Mouse (Mus musculus) heart, adult 2 months (tissue): ENCODE measurements at regions not wholly inside any gene's neighbourhood (a gene's known extent, or its start where the extent isn't known, plus 50 kb on each side); places are given as distances from the start of the nearest gene placed in this dataset.

Experiments used
- DNase-seq, 2 experiments: peaks; one replicate each; pipeline ENCODE4 v3.0.0; 2021
- H3K27ac ChIP-seq: fragments of 200-600 bp; 2 replicates; pipeline ENCODE4 v1.8.1; 2022
- H3K27me3 ChIP-seq: fragments of 200-500 bp; 2 replicates; pipeline ENCODE4 v1.6.1; 2012; ENCODE audit warnings: mild to moderate bottlenecking, low read length, inconsistent platforms, mixed read lengths; ENCODE audit not compliant: control insufficient read depth, insufficient read depth
- H3K36me3 ChIP-seq: fragments of 200-500 bp; 2 replicates; pipeline ENCODE4 v1.6.1; 2012; ENCODE audit warnings: low read length, inconsistent platforms; ENCODE audit not compliant: control insufficient read depth, insufficient read depth
- H3K4me1 ChIP-seq: fragments of 200-500 bp; 2 replicates; pipeline ENCODE4 v1.6.1; 2011; ENCODE audit warnings: low read length; ENCODE audit not compliant: control insufficient read depth, insufficient read depth
- H3K4me3 ChIP-seq: fragments of 200-600 bp; 2 replicates; pipeline ENCODE4 v1.8.1; 2022
- H3K79me2 ChIP-seq: fragments of 200-500 bp; replicated peaks from 2 replicates; pipeline ENCODE4 v1.6.1; 2012; ENCODE audit warnings: mild to moderate bottlenecking, inconsistent platforms, low read length, moderate library complexity, mixed read lengths; ENCODE audit not compliant: control insufficient read depth, insufficient read depth
- H3K9ac ChIP-seq: fragments of 200-500 bp; 2 replicates; pipeline ENCODE4 v1.6.1; 2012; ENCODE audit warnings: low read depth, mild to moderate bottlenecking, control low read depth, inconsistent platforms, low read length, mixed read lengths
- CTCF ChIP-seq: fragments of 200-600 bp; IDR thresholded peaks from 2 replicates; pipeline ENCODE4 v1.8.1; 2022; ENCODE audit warnings: antibody characterized with exemption, mild to moderate bottlenecking, moderate library complexity
- EP300 ChIP-seq: fragments of 200-500 bp; IDR thresholded peaks from 2 replicates; pipeline ENCODE4 v1.6.1; 2011; ENCODE audit warnings: low read depth, low read length, control low read depth; ENCODE audit not compliant: insufficient read depth
- POLR2A ChIP-seq: fragments of 200-500 bp; IDR thresholded peaks from 2 replicates; pipeline ENCODE4 v1.6.1; 2011; ENCODE audit warnings: mild to moderate bottlenecking, low read depth, low read length, control low read depth; ENCODE audit not compliant: insufficient read depth
- WGBS: fragments of 180-500 bp; shearing (Covaris S2); methylation state at CpG from one replicate; pipeline ENCODE4 v1.1.7; 2018; 5-methylcytosine and 5-hydroxymethylcytosine counted together
- intact Hi-C: fragments of 180-260 bp; cut with DNase I; formaldehyde crosslinking; loops from one replicate; pipeline ENCODE4 v1.15.1; 2025

DNA sequence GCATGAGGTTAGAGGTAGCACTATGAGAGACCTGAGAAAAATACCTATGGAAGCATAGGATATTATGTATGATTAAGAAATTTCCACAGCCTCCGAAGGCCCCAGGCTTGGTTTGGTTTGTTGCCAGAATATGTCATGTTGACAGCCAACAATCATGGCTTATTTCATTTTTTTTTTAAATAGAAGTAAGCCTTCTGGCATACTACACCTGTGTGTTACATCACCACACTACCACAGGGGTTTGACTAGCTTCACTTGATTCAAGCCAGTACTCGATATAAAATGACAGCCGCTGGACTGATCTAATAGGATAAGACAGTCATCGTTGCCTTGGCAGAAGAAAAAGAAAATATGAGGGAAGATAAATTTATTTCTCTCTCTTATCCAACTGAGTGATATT is 232.6 kb upstream of the Erbb4 start:
- 87% methylated on average over 4 of the region's 4 CpGs for WGBS
- H3K9ac ChIP-seq, result no peak overlapping the region
- H3K27me3 ChIP-seq, result no peaks in the 10 kb centered on the region
- H3K4me3 ChIP-seq, result no peak overlapping the region
- intact Hi-C loops, result no loop called here
- DNase-seq, result no peak
- TF ChIP-seq CTCF (no peak), EP300 (no peak), POLR2A (no peak)
- H3K79me2 ChIP-seq, result no peaks in the 10 kb centered on the region
- H3K4me1 ChIP-seq, result no peaks in the 10 kb centered on the region
- H3K27ac ChIP-seq, result no peak overlapping the region
- H3K36me3 ChIP-seq, result no peaks in the 10 kb centered on the region

DNA sequence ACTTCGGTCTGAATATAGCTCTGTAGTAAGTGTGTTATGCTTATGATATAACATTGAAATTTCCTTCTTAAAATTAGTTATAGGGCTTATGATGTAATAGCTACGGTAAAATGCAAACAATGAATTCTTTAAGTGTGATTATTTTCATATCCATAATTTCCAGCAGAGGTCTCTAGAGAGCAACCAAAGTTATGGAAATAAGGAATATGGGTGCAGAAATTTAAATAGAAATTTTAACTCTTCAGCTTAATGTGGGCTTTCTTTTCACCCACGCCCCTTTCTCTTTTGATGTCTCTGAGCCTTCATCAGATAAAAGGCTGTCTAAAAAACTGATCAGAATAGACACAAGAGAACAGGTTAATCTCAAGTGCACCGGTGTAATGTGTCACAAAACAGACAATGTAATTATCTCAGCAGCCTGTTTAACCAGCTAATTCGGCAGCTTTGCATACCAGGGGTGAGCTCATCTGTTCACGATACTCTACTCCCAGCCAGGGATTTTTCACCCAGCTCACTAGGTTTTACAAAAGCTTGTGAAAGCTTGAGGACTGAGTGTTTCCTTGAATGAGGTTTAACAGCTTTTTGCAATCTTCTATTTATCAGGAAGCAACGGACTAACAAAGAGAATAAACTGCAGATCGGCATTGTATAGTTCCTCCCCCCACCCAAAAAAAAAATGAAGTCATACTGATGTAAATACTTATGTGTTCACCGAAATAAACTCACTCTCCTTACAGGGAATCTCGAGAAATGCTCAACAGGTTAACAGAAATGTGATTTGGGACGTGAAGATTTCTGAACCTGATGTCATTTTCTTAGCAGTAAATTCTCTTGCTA is 223.8 kb upstream of the Erbb4 start:
- no peaks in the 10 kb centered on the region for H3K4me1 ChIP-seq
- no peak overlapping the region for H3K27ac ChIP-seq
- TF ChIP-seq CTCF, result peak; percentile 70
- no peak for TF ChIP-seq POLR2A
- no peak for TF ChIP-seq EP300
- no peak overlapping the region for H3K4me3 ChIP-seq
- H3K27me3 ChIP-seq, result no peaks in the 10 kb centered on the region
- intact Hi-C loops, result loop anchor here (1.0 kb wide), 1 partner anchor 358 kb away; no protein-coding TSS in a partner anchor
- no peaks in the 10 kb centered on the region for H3K79me2 ChIP-seq
- WGBS, result 31% methylated on average over 11 of the region's 11 CpGs
- no peaks in the 10 kb centered on the region for H3K36me3 ChIP-seq
- DNase-seq, result no peak
- H3K9ac ChIP-seq, result no peak overlapping the region

DNA sequence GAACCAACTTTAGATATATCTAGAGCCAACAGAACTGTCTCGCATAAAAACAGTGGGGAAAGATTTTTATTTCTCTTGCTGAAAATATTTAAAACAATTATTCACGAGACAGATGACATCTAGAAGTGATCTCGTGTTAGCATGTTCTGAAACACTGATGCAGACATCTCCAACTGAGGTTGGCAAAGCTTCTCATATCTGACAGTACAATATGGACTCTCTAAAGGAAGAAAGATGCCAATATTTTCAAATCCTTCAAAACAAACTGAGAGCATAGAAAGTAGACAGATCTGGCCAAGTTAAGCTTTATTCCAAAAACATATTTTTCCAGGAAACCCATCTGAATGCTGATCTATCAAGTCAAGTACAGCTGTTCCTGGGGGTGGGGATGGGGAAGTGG is 221.5 kb upstream of the Erbb4 start:
- intact Hi-C loops, result no loop called here
- no peak for DNase-seq
- TF ChIP-seq POLR2A (no peak), EP300 (no peak)
- Histone ChIP-seq H3K27ac (no peak overlapping the region), H3K9ac (no peak overlapping the region), H3K36me3 (no peaks in the 10 kb centered on the region), H3K79me2 (no peaks in the 10 kb centered on the region), H3K4me3 (no peak overlapping the region), H3K27me3 (no peaks in the 10 kb centered on the region), H3K4me1 (no peaks in the 10 kb centered on the region)
- WGBS, result 57% methylated on average over 3 of the region's 3 CpGs

DNA sequence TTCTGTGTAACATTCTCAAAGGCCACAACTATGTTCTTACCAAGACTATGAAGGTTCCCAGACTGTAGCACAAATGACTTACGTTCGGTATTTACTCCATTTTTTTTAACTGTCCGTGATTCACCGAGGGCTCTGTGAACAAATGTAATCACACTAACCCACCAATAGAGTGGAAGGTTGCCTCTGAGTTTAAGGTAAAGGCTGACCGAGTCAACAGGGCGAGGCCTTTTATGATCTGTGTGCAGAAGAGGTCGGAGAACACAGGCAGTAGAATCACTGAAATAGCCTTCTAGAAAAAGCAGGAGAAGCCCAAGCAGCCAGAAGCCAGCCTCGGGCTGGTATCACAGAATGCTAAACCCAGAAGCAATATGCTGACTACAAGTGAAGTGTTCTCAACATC is 218.9 kb upstream of the Erbb4 start:
- intact Hi-C loops, result no loop called here
- Histone ChIP-seq H3K4me1 (no peaks in the 10 kb centered on the region), H3K36me3 (no peaks in the 10 kb centered on the region), H3K9ac (no peak overlapping the region), H3K27ac (no peak overlapping the region), H3K4me3 (no peak overlapping the region), H3K27me3 (no peaks in the 10 kb centered on the region), H3K79me2 (no peaks in the 10 kb centered on the region)
- DNase-seq, result no peak
- TF ChIP-seq EP300 (no peak), CTCF (no peak), POLR2A (no peak)
- 82% methylated on average over 8 of the region's 8 CpGs for WGBS

DNA sequence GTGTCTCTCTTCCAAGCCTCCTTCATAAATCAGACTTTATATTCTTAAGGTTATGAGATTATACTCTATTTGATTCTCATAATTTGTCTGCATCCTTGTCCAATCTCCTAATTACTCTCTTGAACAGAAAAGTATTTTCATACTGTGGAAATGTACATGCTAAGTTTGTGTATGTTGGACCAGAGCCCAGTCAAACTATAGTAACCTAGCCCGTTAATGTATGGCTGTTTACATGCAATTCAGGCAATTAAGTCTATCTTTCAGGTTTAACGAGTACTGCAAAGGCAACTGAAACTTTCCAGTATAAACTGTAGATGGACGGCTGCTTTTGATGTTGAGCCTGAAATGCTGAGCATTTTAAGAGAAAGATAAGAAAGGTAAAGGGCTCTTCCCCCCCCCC is 211.7 kb upstream of the Erbb4 start:
- Histone ChIP-seq H3K4me3 (no peak overlapping the region), H3K79me2 (no peaks in the 10 kb centered on the region), H3K9ac (no peak overlapping the region), H3K27ac (no peak overlapping the region), H3K4me1 (no peaks in the 10 kb centered on the region), H3K36me3 (no peaks in the 10 kb centered on the region), H3K27me3 (no peaks in the 10 kb centered on the region)
- intact Hi-C loops, result no loop called here
- DNase-seq, result no peak
- WGBS, result 37% methylated on average over 3 of the region's 3 CpGs
- TF ChIP-seq CTCF (no peak), EP300 (no peak), POLR2A (no peak)

DNA sequence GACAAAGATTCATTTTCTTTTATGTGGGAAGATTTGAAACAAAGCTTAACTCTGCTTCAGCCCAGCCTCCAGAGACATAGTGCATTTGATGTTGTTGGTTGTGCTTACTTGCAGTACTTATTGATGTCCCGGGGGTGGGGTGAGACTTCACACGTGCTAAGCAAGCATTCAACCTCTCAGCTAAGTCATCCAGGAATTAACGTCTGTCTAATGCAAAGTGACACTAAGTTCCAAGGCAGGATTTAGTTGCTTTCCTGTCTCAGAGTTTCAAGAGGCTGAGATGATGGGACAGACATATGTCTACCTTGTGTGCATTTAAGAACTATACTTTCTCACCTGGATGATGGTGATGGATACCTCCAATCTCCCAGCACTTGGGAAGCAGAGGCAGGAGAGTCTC is 189.0 kb upstream of the Erbb4 start:
- no peak overlapping the region for H3K9ac ChIP-seq
- no peaks in the 10 kb centered on the region for H3K4me1 ChIP-seq
- no peaks in the 10 kb centered on the region for H3K27me3 ChIP-seq
- 59% methylated on average over 3 of the region's 3 CpGs for WGBS
- no peak overlapping the region for H3K4me3 ChIP-seq
- intact Hi-C loops, result no loop called here
- TF ChIP-seq EP300 (no peak), POLR2A (no peak), CTCF (no peak)
- no peak for DNase-seq
- H3K79me2 ChIP-seq, result no peaks in the 10 kb centered on the region
- no peak overlapping the region for H3K27ac ChIP-seq
- H3K36me3 ChIP-seq, result no peaks in the 10 kb centered on the region
